10 mouse cellular contexts compared by ENCODE assay signal in genomic region chr2:138477278-138477677, GRCm38 (mm10).
"Had no signal": no experiment of that assay in that cellular context is flagged by ENCODE, and none has a peak within 500 bp of the region (broad histone marks: within the 10 kb centered on the region; RNA-seq: fewer than 3 reads in every experiment).

No protein-coding gene starts in this region.

- DNase-seq: kidney, postnatal 14 days; lung, adult 18-20 months; right cerebral cortex, postnatal 4 days; spleen, adult 18-20 months; thymus, adult 2 months; thymus, postnatal 25 days had no signal

- H3K27me3 ChIP-seq: kidney, embryonic 15.5 days; limb, embryonic 13.5 days; midbrain, embryonic 13.5 days had no signal

- ATAC-seq: midbrain, embryonic 13.5 days had no signal

- H3K4me1 ChIP-seq: kidney, embryonic 15.5 days; limb, embryonic 13.5 days; midbrain, embryonic 13.5 days had no signal

- H3K4me3 ChIP-seq: kidney, embryonic 15.5 days; limb, embryonic 13.5 days; midbrain, embryonic 13.5 days had no signal

- H3K9me3 ChIP-seq: kidney, embryonic 15.5 days; limb, embryonic 13.5 days; midbrain, embryonic 13.5 days had no signal

- H3K27ac ChIP-seq: kidney, embryonic 15.5 days; limb, embryonic 13.5 days; liver, embryonic 14.5 days; midbrain, embryonic 13.5 days had no signal

- H3K36me3 ChIP-seq: kidney, embryonic 15.5 days; limb, embryonic 13.5 days; midbrain, embryonic 13.5 days had no signal

- H3K9ac ChIP-seq: kidney, embryonic 15.5 days; limb, embryonic 13.5 days; liver, embryonic 14.5 days; midbrain, embryonic 13.5 days had no signal

- H3K4me2 ChIP-seq: kidney, embryonic 15.5 days; limb, embryonic 13.5 days; midbrain, embryonic 13.5 days had no signal
